Mouse (Mus musculus) heart, embryonic 13.5 days (tissue): ENCODE data around the gene Zdhhc18. TPM values are rescaled to one million over a fixed set of nuclear protein-coding genes. Genes with fewer than 3 reads are reported as not detected.

Experiments used
- ATAC-seq: fragments of 200-750 bp; cut with Nextera tagmentation; 2 replicates; pipeline ENCODE4 v1.8.0; 2017; ENCODE audit warnings: moderate TSS enrichment; ENCODE audit not compliant: insufficient number of reproducible peaks, low FRiP score, low TSS enrichment; ENCODE audit errors: extremely low read depth
- H3K27ac ChIP-seq: fragments of 300-500 bp; sonication (generic); replicated peaks from 2 replicates; pipeline ENCODE4 v1.5.1; 2015; ENCODE audit warnings: moderate library complexity, mild to moderate bottlenecking, inconsistent platforms
- H3K27me3 ChIP-seq: fragments of 300-500 bp; sonication (generic); replicated peaks from 2 replicates; pipeline ENCODE4 v1.6.1; 2015; ENCODE audit warnings: mild to moderate bottlenecking, inconsistent platforms
- H3K36me3 ChIP-seq: fragments of 300-500 bp; sonication (generic); 2 replicates; pipeline ENCODE4 v1.6.1; 2015; ENCODE audit warnings: mild to moderate bottlenecking, inconsistent platforms
- H3K4me1 ChIP-seq: fragments of 300-500 bp; sonication (generic); 2 replicates; pipeline ENCODE4 v1.6.1; 2015; ENCODE audit warnings: inconsistent platforms
- H3K4me2 ChIP-seq: fragments of 300-500 bp; sonication (generic); 2 replicates; pipeline ENCODE4 v1.6.1; 2015; ENCODE audit warnings: inconsistent platforms, mild to moderate bottlenecking, moderate library complexity
- H3K4me3 ChIP-seq: fragments of 300-500 bp; sonication (generic); 2 replicates; pipeline ENCODE4 v1.5.1; 2015; ENCODE audit warnings: moderate library complexity, mild to moderate bottlenecking, inconsistent platforms
- H3K9ac ChIP-seq: fragments of 300-500 bp; sonication (generic); 2 replicates; pipeline ENCODE4 v1.6.1; 2015; ENCODE audit warnings: inconsistent platforms, mild to moderate bottlenecking, moderate library complexity
- H3K9me3 ChIP-seq: fragments of 300-500 bp; sonication (generic); 2 replicates; pipeline ENCODE4 v1.6.1; 2016; ENCODE audit warnings: inconsistent platforms
- WGBS: fragments of 180-500 bp; shearing (Covaris S2); methylation state at CpG from one replicate; pipeline ENCODE4 v1.1.7; 2015; ENCODE audit warnings: mixed read lengths; 5-methylcytosine and 5-hydroxymethylcytosine counted together
- polyA plus RNA-seq: library from polyadenylated mRNA; unstranded; fragments of >200 nt; fragmentation: Nextera tagmentation; extraction: Ambion mirVana; gene quantifications from 2 replicates; pipeline ENCODE4 v1.2.1, GENCODE M21; 2015

The Zdhhc18 gene
- polyA plus RNA-seq, 1 experiment from 2014 or later: 1.5 TPM

DNA sequence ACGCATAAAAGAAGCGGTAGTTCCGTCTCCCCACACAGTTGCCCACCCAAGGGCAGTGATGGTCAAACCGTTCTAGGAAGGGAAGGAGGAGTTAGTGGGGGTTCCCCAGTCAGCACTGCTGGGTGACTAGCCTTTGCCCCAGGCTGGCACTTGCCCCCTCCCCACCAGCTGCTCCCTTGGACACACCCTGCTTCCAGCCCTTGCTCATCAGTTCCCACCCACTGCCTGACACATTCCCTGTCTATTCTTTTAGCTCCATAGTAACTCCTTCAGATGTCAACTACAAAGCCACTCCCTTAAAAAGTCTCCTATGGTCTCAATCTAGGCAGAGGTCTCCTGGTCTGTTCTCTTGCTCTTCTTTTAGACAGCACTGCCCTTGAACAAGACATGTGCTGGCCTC lies 36.1 kb downstream of the Zdhhc18 start:
- no peak overlapping the region for H3K9ac ChIP-seq
- ATAC-seq: no peak
- H3K4me3 ChIP-seq: no peak overlapping the region
- 0 out of 2 replicates have a peak, but pooled peaks cover 3% of the 10 kb centered on the region for H3K4me1 ChIP-seq
- no peaks in the 10 kb centered on the region for H3K27me3 ChIP-seq
- WGBS: 81% methylated on average over 4 of the region's 4 CpGs
- H3K36me3 ChIP-seq: peaks cover 59% of the 10 kb centered on the region
- no peak overlapping the region for H3K27ac ChIP-seq
- H3K4me2 ChIP-seq: no peak overlapping the region
- peaks cover 10% of the 10 kb centered on the region for H3K9me3 ChIP-seq

GRCm38 (mm10) chr4:133613026-133613425 lies 36.9 kb downstream of the Zdhhc18 start:
- Histone ChIP-seq H3K27me3 (no peaks in the 10 kb centered on the region), H3K9ac (no peak overlapping the region), H3K27ac (no peak overlapping the region), H3K4me1 (0 out of 2 replicates have a peak, but pooled peaks cover 3% of the 10 kb centered on the region), H3K4me3 (no peak overlapping the region), H3K36me3 (peaks cover 66% of the 10 kb centered on the region), H3K9me3 (peaks cover 10% of the 10 kb centered on the region), H3K4me2 (no peak overlapping the region)
- no peak for ATAC-seq
- WGBS: 88% methylated on average over 8 of the region's 8 CpGs

GRCm38 (mm10) chr4:133612416-133612815 lies 37.5 kb downstream of the Zdhhc18 start:
- peaks cover 10% of the 10 kb centered on the region for H3K9me3 ChIP-seq
- WGBS: 88% methylated on average over 7 of the region's 7 CpGs
- no peak overlapping the region for H3K4me3 ChIP-seq
- H3K4me1 ChIP-seq: 0 out of 2 replicates have a peak, but pooled peaks cover 3% of the 10 kb centered on the region
- ATAC-seq: no peak
- no peak overlapping the region for H3K27ac ChIP-seq
- H3K4me2 ChIP-seq: no peak overlapping the region
- no peak overlapping the region for H3K9ac ChIP-seq
- no peaks in the 10 kb centered on the region for H3K27me3 ChIP-seq
- H3K36me3 ChIP-seq: peaks cover 66% of the 10 kb centered on the region

GRCm38 (mm10) chr4:133611815-133612214 lies 38.1 kb downstream of the Zdhhc18 start:
- H3K36me3 ChIP-seq: peaks cover 72% of the 10 kb centered on the region
- WGBS: 89% methylated on average over 5 of the region's 5 CpGs
- H3K4me1 ChIP-seq: 0 out of 2 replicates have a peak, but pooled peaks cover 3% of the 10 kb centered on the region
- H3K4me3 ChIP-seq: no peak overlapping the region
- H3K27ac ChIP-seq: no peak overlapping the region
- peaks cover 10% of the 10 kb centered on the region for H3K9me3 ChIP-seq
- ATAC-seq: no peak
- H3K9ac ChIP-seq: no peak overlapping the region
- no peaks in the 10 kb centered on the region for H3K27me3 ChIP-seq
- no peak overlapping the region for H3K4me2 ChIP-seq

DNA sequence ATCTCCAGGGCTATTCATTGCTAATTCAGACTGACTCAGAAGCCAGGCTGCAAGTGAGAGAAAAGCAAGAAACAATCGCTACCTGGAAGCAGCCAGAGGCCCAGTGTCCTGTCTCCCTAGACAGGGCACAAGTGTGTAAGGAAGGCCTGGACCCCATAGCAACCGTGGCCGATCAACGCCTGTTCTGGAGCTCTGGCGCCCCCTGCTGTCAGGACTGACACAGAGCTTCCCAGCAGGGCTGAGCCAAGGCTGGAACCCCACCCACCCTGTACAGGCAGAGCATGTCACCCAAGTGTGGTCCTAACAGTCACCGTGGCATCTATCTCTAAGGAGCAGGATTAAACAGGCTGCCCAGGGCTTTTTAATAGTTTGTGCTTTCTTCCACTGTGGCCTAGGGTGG lies 40.2 kb downstream of the Zdhhc18 start:
- H3K27me3 ChIP-seq: no peaks in the 10 kb centered on the region
- no peak for ATAC-seq
- no peak overlapping the region for H3K9ac ChIP-seq
- H3K9me3 ChIP-seq: peaks cover 10% of the 10 kb centered on the region
- no peaks in the 10 kb centered on the region for H3K4me1 ChIP-seq
- 15% methylated on average over 6 of the region's 6 CpGs for WGBS
- H3K36me3 ChIP-seq: peaks cover 79% of the 10 kb centered on the region
- H3K4me2 ChIP-seq: no peak overlapping the region
- H3K27ac ChIP-seq: no peak overlapping the region
- H3K4me3 ChIP-seq: no peak overlapping the region

DNA sequence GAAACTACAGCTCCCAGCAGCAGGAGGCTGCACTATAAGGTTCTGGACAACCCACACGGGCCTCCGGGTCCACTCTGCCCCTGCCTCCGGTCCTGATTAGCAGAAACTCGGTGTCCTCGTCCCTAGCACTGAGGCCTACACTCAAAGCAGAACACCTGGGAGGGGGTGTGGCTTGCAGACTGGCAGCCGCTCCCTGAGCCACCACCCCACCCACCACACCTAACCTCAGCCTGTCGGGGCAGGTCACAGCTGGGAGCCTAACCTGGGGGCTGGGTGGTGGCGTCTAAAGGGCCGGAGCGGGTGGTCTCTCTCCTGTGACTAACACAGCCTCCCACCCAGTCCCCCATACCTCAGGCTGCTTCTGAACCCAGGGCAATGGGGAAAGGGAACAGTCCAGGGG lies 42.7 kb downstream of the Zdhhc18 start:
- Histone ChIP-seq H3K9me3 (peaks cover 6% of the 10 kb centered on the region), H3K4me1 (no peaks in the 10 kb centered on the region), H3K36me3 (peaks cover 68% of the 10 kb centered on the region), H3K4me3 (no peak overlapping the region), H3K27me3 (peaks cover 15% of the 10 kb centered on the region), H3K9ac (no peak overlapping the region), H3K4me2 (no peak overlapping the region), H3K27ac (no peak overlapping the region)
- ATAC-seq: no peak
- 74% methylated on average over 10 of the region's 10 CpGs for WGBS

DNA sequence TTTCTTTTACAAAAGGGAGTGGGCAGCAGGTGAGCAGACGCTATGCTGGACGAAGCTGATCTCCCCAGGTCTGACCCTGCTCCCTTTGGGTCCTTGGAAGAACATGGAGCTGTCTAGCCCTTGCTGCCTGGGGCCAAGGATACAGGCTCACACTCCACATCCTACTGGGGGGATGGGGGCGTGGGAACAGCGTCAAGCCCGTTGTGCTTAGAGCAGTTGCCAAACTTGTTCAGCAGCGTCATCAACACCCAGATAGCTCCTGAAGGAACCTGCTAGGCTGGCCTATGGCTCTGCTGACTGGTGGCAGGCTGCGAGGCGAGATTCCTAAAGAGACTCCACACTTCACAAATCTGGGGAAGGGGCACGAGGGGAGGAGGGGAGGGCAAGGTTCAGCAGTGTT lies 44.6 kb downstream of the Zdhhc18 start:
- no peak overlapping the region for H3K27ac ChIP-seq
- no peak for ATAC-seq
- H3K4me3 ChIP-seq: no peak overlapping the region

DNA sequence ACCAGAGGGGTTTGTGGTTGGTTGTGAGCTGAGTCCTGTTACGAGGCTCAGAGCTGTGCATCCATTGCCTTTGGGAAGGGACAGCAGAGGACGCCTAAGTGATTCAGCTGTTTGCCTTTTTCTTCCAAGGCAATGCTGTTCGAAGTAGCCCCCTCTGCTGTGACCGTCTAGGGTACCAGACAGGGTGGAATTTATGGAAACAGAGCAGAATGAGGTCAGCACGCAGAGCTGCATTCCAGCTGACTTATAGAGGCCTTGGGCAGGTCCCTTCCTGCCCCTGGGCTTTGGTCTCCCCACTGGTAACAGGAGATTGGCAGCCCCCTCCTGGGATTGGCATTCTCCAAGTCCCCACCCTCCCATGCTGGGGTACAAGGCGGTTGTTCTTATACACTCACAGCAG lies 45.1 kb downstream of the Zdhhc18 start:
- H3K9me3 ChIP-seq: no peaks in the 10 kb centered on the region
- WGBS: 55% methylated on average over 6 of the region's 6 CpGs
- no peak for ATAC-seq
- H3K9ac ChIP-seq: no peak overlapping the region
- peaks cover 51% of the 10 kb centered on the region for H3K36me3 ChIP-seq
- peaks cover 37% of the 10 kb centered on the region for H3K27me3 ChIP-seq
- no peak overlapping the region for H3K4me2 ChIP-seq
- no peak overlapping the region for H3K4me3 ChIP-seq
- peaks cover 12% of the 10 kb centered on the region for H3K4me1 ChIP-seq
- no peak overlapping the region for H3K27ac ChIP-seq

More for the DNA sequence above, 44.6 kb downstream of the Zdhhc18 start:
- Histone ChIP-seq H3K9ac (no peak overlapping the region), H3K27me3 (peaks cover 32% of the 10 kb centered on the region), H3K9me3 (no peaks in the 10 kb centered on the region), H3K4me1 (peaks cover 7% of the 10 kb centered on the region), H3K4me2 (no peak overlapping the region), H3K36me3 (peaks cover 51% of the 10 kb centered on the region)
- WGBS: 54% methylated on average over 9 of the region's 9 CpGs

GRCm38 (mm10) chr4:133604175-133604574 lies 45.8 kb downstream of the Zdhhc18 start:
- Histone ChIP-seq H3K36me3 (peaks cover 47% of the 10 kb centered on the region), H3K27me3 (peaks cover 40% of the 10 kb centered on the region), H3K4me1 (peaks cover 15% of the 10 kb centered on the region), H3K4me2 (no peak overlapping the region), H3K9me3 (no peaks in the 10 kb centered on the region), H3K9ac (no peak overlapping the region), H3K27ac (no peak overlapping the region), H3K4me3 (no peak overlapping the region)
- 85% methylated on average over 7 of the region's 7 CpGs for WGBS
- ATAC-seq: no peak

DNA sequence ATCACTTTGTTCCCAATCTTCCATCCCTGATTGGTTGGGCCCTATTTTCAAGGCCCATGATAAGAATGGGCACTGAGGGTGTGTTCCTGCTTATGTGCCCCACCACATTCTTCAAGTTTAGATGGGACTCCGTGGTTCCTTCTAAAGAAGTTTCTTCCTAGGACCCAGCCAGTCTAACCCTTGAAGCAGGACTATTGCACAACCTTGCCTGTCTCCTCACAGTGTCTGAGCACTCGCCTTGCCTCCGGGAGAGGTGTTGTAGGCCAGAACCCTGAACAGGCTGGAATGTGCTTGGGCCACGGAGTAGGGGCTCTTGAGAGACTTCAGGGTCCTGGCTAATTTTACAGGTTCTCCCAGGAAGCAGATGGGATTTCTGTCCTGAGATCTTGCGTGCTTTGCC lies 46.9 kb downstream of the Zdhhc18 start:
- WGBS: 82% methylated on average over 5 of the region's 5 CpGs
- Histone ChIP-seq H3K27ac (no peak overlapping the region), H3K4me2 (no peak overlapping the region), H3K9me3 (no peaks in the 10 kb centered on the region), H3K9ac (no peak overlapping the region), H3K4me1 (peaks cover 22% of the 10 kb centered on the region), H3K4me3 (no peak overlapping the region), H3K36me3 (peaks cover 38% of the 10 kb centered on the region), H3K27me3 (peaks cover 51% of the 10 kb centered on the region)
- no peak for ATAC-seq

GRCm38 (mm10) chr4:133601721-133602218 lies 48.2 kb downstream of the Zdhhc18 start, which contains the start of gene Sfn:
Gene Sfn (minus strand): TSS chr4:133602168.
- no peak for ATAC-seq
- WGBS: 5% methylated on average over 16 of the region's 16 CpGs
- Histone ChIP-seq H3K27me3 (peaks cover 60% of the 10 kb centered on the region), H3K4me2 (peak within 1 kb of the TSS; percentile 66), H3K4me1 (peaks cover 22% of the 10 kb centered on the region), H3K36me3 (peaks cover 27% of the 10 kb centered on the region), H3K4me3 (peak within 1 kb of the TSS; percentile 42), H3K9me3 (no peaks in the 10 kb centered on the region), H3K9ac (peak within 1 kb of the TSS; percentile 63), H3K27ac (no peak within 1 kb of the TSS)

DNA sequence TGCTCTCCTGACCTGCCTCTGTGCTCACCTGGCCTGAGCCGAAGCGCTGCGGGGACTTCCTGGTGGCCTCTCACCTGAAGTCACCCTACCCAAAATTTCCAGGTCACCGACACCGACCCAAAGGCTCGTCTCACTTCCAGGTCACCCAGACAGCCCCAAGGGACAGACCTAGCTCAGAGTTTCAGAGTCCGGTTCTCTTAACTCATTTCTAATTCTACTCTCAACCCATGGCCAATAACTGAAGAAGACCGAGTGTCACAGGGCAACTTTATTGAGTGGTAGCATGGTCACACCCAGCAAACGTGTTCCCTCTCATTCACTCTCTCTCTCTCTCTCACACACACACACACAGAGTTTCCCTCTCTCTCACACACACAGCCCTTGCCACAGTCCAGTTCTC lies 49.6 kb downstream of the Zdhhc18 start:
- peaks cover 60% of the 10 kb centered on the region for H3K27me3 ChIP-seq
- H3K4me1 ChIP-seq: peaks cover 22% of the 10 kb centered on the region
- H3K36me3 ChIP-seq: peaks cover 17% of the 10 kb centered on the region
- WGBS: 16% methylated on average over 9 of the region's 9 CpGs
- H3K9ac ChIP-seq: peak overlapping the region; percentile 80
- no peaks in the 10 kb centered on the region for H3K9me3 ChIP-seq
- peak overlapping the region; percentile 95 for H3K4me2 ChIP-seq
- peak overlapping the region; percentile 66 for H3K4me3 ChIP-seq
- H3K27ac ChIP-seq: no peak overlapping the region
- no peak for ATAC-seq
